Mouse (Mus musculus) c-Kit-positive CD71-positive TER-119-negative erythroid progenitor cells, embryonic 14.5 days (primary cell): Measurements from ENCODE around the gene S100pbp.
"Not testable (repeated sequence)": the region's sequence is repeated elsewhere in the genome, so short reads cannot be mapped to it uniquely, and the experiment has no call there.

Source experiments
- DNase-seq: peaks from one replicate; pipeline ENCODE4 v3.0.0-alpha.2; 2013; ENCODE audit warnings: low read depth

The S100pbp gene

GRCm38 (mm10) chr4:129221097-129222010 is 31.8 kb upstream of the S100pbp start:
- DNase-seq = no peak

GRCm38 (mm10) chr4:129220376-129221089 is 31.0 kb upstream of the S100pbp start:
- DNase-seq = no peak

- no peak for DNase-seq
Observed at GRCm38 (mm10) chr4:129219198-129219597, 29.7 kb upstream of the S100pbp start.

- DNase-seq = no peak
Observed at GRCm38 (mm10) chr4:129218569-129219175, 29.1 kb upstream of the S100pbp start.

GRCm38 (mm10) chr4:129212486-129212885 is 23.0 kb upstream of the S100pbp start:
- DNase-seq = not testable (repeated sequence)

GRCm38 (mm10) chr4:129211461-129211860 is 21.9 kb upstream of the S100pbp start:
- DNase-seq = no peak

- DNase-seq = no peak
Observed at GRCm38 (mm10) chr4:129209504-129209903, 20.0 kb upstream of the S100pbp start.

- DNase-seq = no peak
Observed at GRCm38 (mm10) chr4:129206792-129207191, 17.3 kb upstream of the S100pbp start.

- no peak for DNase-seq
Observed at GRCm38 (mm10) chr4:129204655-129205054, 15.1 kb upstream of the S100pbp start.

GRCm38 (mm10) chr4:129197514-129197913 is 8.0 kb upstream of the S100pbp start:
- DNase-seq = no peak

- DNase-seq = no peak
Observed at GRCm38 (mm10) chr4:129194280-129194679, 4.8 kb upstream of the S100pbp start.

- DNase-seq = no peak
Observed at GRCm38 (mm10) chr4:129191691-129192090, 2.2 kb upstream of the S100pbp start.

GRCm38 (mm10) chr4:129190538-129190937 is 1.0 kb upstream of the S100pbp start:
- no peak for DNase-seq

GRCm38 (mm10) chr4:129188803-129189541 is 555 bp downstream of the S100pbp start:
- no peak for DNase-seq

GRCm38 (mm10) chr4:129188041-129188659 is 1.4 kb downstream of the S100pbp start:
- DNase-seq = no peak

- DNase-seq = no peak
Observed at GRCm38 (mm10) chr4:129179560-129179959, 10.0 kb downstream of the S100pbp start.

- DNase-seq = no peak
Observed at GRCm38 (mm10) chr4:129172529-129172928, 17.0 kb downstream of the S100pbp start.

GRCm38 (mm10) chr4:129161581-129162255 is 27.8 kb downstream of the S100pbp start:
- no peak for DNase-seq

- DNase-seq = no peak
Observed at GRCm38 (mm10) chr4:129161076-129161475, 28.5 kb downstream of the S100pbp start.

- peak; percentile 44 for DNase-seq
Observed at GRCm38 (mm10) chr4:129158549-129158948, 31.0 kb downstream of the S100pbp start.

GRCm38 (mm10) chr4:129157541-129157940 is 32.0 kb downstream of the S100pbp start:
- no peak for DNase-seq
